10 mouse cellular contexts compared by ENCODE assay signal in the genomic region with DNA sequence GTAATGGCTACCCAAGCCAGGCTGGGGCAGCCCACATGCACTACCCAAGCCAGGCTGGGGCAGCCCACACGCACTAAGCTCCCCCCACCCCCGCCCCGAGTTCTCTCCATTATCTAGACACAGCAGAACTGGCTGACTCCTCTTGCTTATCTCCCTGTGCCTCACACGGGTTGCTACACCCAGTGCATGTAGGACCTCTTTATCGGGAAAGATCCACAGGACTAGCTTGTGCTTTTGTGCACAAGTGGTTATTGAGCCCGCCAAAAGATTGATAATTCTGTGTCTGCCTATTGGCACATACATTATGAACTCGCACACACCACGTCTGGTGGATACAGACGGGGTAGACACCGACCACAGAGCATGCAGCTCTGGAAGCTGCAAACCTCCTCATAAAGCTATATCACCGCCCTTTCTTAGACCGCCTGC. TPM values are rescaled to one million over a fixed set of nuclear protein-coding genes. Genes with fewer than 3 reads are reported as not detected.
DNase-seq lines count a peak whose midpoint lies in the region; ATAC-seq and TF ChIP-seq lines count a peak whose summit lies in the region.
"Had no signal": no experiment of that assay in that cellular context is flagged by ENCODE, and none has a peak within 500 bp of the region (broad histone marks: within the 10 kb centered on the region; RNA-seq: fewer than 3 reads in every experiment).

No protein-coding gene starts in this region.

- no peak overlapping the region for H3K4me3 ChIP-seq in intestine, embryonic 15.5 days (replicated peaks)
- no peak overlapping the region for H3K4me3 ChIP-seq in intestine, postnatal 0 days (ENCODE audit: low read depth, low read length)
- no peak overlapping the region for H3K4me3 ChIP-seq in bone marrow, adult 2 months (replicated peaks; ENCODE audit: control insufficient read depth, low read depth, low read length)

- H3K4me1 ChIP-seq in intestine, embryonic 15.5 days (replicated peaks) = no peaks in the 10 kb centered on the region; the same call in 1 of the 2 replicates
- no peaks in the 10 kb centered on the region for H3K4me1 ChIP-seq in intestine, postnatal 0 days (replicated peaks; ENCODE audit: control insufficient read depth, insufficient read depth, low read length)
- H3K4me1 ChIP-seq in bone marrow, adult 2 months (ENCODE audit: control insufficient read depth, insufficient read depth, low read length) = peaks cover 12% of the 10 kb centered on the region

- peak; percentile 82 for ATAC-seq in intestine, embryonic 15.5 days
- ATAC-seq in intestine, postnatal 0 days = no peak
- peak; percentile 73 for ATAC-seq in erythroid progenitor cell, adult 5-6 weeks (replicated peaks; ENCODE audit: low FRiP score, poor library complexity, severe bottlenecking)
- 0 out of 2 replicates have a peak, but pooled peaks have one; percentile 22 for ATAC-seq in megakaryocyte, adult 5-6 weeks (ENCODE audit: poor library complexity, severe bottlenecking)
- ATAC-seq: Patski had no signal

- H3K27ac ChIP-seq in intestine, embryonic 15.5 days = no peak overlapping the region
- H3K27ac ChIP-seq in intestine, postnatal 0 days (ENCODE audit: low read depth, low read length) = no peak overlapping the region
- peak overlapping the region; percentile 80 for H3K27ac ChIP-seq in bone marrow, adult 2 months (ENCODE audit: control insufficient read depth, insufficient read depth, low read depth, low read length, poor library complexity)

- DNase-seq in urinary bladder, postnatal 25 days (ENCODE audit: low spot score) = no peak
- no peak for DNase-seq in right cerebral cortex, postnatal 25 days
- DNase-seq: gastrocnemius, postnatal 25 days; right cerebral cortex, adult 18-20 months had no signal

- H3K9ac ChIP-seq in intestine, embryonic 15.5 days = no peak overlapping the region
- no peak overlapping the region for H3K9ac ChIP-seq in intestine, postnatal 0 days (ENCODE audit: low read depth, low read length)

- TF ChIP-seq CTCF in intestine, postnatal 0 days (IDR thresholded peaks at IDR 0.05; ENCODE audit: low read depth) = no peak
- no peak for TF ChIP-seq CTCF in bone marrow, adult 2 months (IDR thresholded peaks at IDR 0.05; ENCODE audit: control insufficient read depth, insufficient read depth, low read length)

- H3K9me3 ChIP-seq in intestine, embryonic 15.5 days = no peaks in the 10 kb centered on the region
- no peaks in the 10 kb centered on the region for H3K9me3 ChIP-seq in intestine, postnatal 0 days (ENCODE audit: control insufficient read depth)

- no peaks in the 10 kb centered on the region for H3K27me3 ChIP-seq in intestine, embryonic 15.5 days (replicated peaks)
- H3K27me3 ChIP-seq in intestine, postnatal 0 days (replicated peaks; ENCODE audit: control insufficient read depth, insufficient read depth, low read length) = no peaks in the 10 kb centered on the region

- WGBS in intestine, embryonic 15.5 days = 68% methylated on average over 12 of the region's 12 CpGs
- 63% methylated on average over 12 of the region's 12 CpGs for WGBS in intestine, postnatal 0 days
- 45% methylated on average over 12 of the region's 12 CpGs for WGBS in bone marrow, adult 2 months

- no peak overlapping the region for H3K4me2 ChIP-seq in intestine, embryonic 15.5 days (replicated peaks)
- no peak overlapping the region for H3K4me2 ChIP-seq in intestine, postnatal 0 days (replicated peaks; ENCODE audit: low read depth)

- peak; percentile 20; the same call in 1 of the 2 replicates for TF ChIP-seq POLR2A in bone marrow, adult 2 months (IDR thresholded peaks at IDR 0.05; ENCODE audit: borderline replicate concordance, control insufficient read depth, low read depth, low read length)

- no peaks in the 10 kb centered on the region for H3K36me3 ChIP-seq in intestine, embryonic 15.5 days
- no peaks in the 10 kb centered on the region for H3K36me3 ChIP-seq in intestine, postnatal 0 days (ENCODE audit: control insufficient read depth, insufficient read depth)

RNA-seq across cellular contexts. Expression of a gene that starts 36.5 kb away (rescaled TPM):
- polyA plus RNA-seq in intestine, embryonic 15.5 days (2015; fragmentation: Nextera tagmentation; extraction: Ambion mirVana) = 1.3 and 2.0 TPM in 2 replicates
- polyA plus RNA-seq in intestine, postnatal 0 days (2015; fragmentation: Nextera tagmentation; extraction: Ambion mirVana) = 0.26 and 0.35 TPM in 2 replicates
- 89.3 and 102 TPM in 2 replicates for polyA plus RNA-seq in bone marrow, adult 2 months (2011; ENCODE audit: insufficient read depth, insufficient read length, low replicate concordance, missing spikeins)
- 651 and 669 TPM in 2 replicates for total RNA-seq in erythroid progenitor cell, adult 5-6 weeks (2015; ENCODE audit: low replicate concordance)
- total RNA-seq in erythroid progenitor cell, adult 5-6 weeks (2017; ENCODE audit: low replicate concordance) = 1,485 and 1,588 TPM in 2 replicates
- 1.3 and 2.3 TPM in 2 replicates for total RNA-seq in megakaryocyte, adult 5-6 weeks (2015)
- total RNA-seq in megakaryocyte, adult 5-6 weeks (2017) = 2.4 and 6.1 TPM in 2 replicates

Comparison
In these comparisons a context has a peak if more than half of its experiments do, and no peak if none do; other contexts are left out.
1. RNA of a gene that starts 36.5 kb away (polyA plus RNA-seq): 89.3 to 102 TPM in bone marrow, adult 2 months; 1.3 to 2.0 TPM in intestine, embryonic 15.5 days and 0.26 to 0.35 TPM in intestine, postnatal 0 days; every median in the first group is over 10 times any median in the second.